Mouse (Mus musculus): Measurements from ENCODE around the gene Wnt5b.

GRCm38 (mm10) chr6:119485486-119485885, 58.7 kb downstream of the Wnt5b start:
- no peak for TF ChIP-seq CTCF (IDR thresholded peaks at IDR 0.05; ENCODE audit: extremely low read depth, insufficient read length, insufficient replicate concordance, low read depth, low read length)
- no peak for TF ChIP-seq POLR2A (IDR thresholded peaks at IDR 0.05; ENCODE audit: low read depth, low read length)

Data from small intestine, adult 2 months (tissue).